Mouse (Mus musculus): ENCODE results near the gene Kmt2c. TPM values are rescaled to one million over a fixed set of nuclear protein-coding genes. Genes with fewer than 3 reads are reported as not detected.

Gene Kmt2c
- total RNA-seq (2021), result 10 to 100 TPM; 55.0 to 78.4 TPM

- peak; percentile 77 to 81 for DNase-seq (ENCODE audit: low spot score in 2 of 2)
Measured at GRCm38 (mm10) chr5:25498346-25498820, at the start of gene Kmt2c. Kmt2c (minus strand) TSS chr5:25498783.

GRCm38 (mm10) chr5:25546912-25547311 is 48.3 kb upstream of the Kmt2c start:
- intact Hi-C loops (cut with DNase I), result no loop called here
- no peak for DNase-seq (ENCODE audit: low spot score in 2 of 2)

More at GRCm38 (mm10) chr5:25498346-25498820, at the start of gene Kmt2c:
- intact Hi-C loops (cut with DNase I), result loop anchor here (2.0 to 10.0 kb wide), 5 partner anchors 61 to 336 kb away; no protein-coding TSS in a partner anchor

GRCm38 (mm10) chr5:25544566-25544965 is 46.0 kb upstream of the Kmt2c start:
- no peak for DNase-seq (ENCODE audit: low spot score in 2 of 2)
- intact Hi-C loops (cut with DNase I), result no loop called here

GRCm38 (mm10) chr5:25544061-25544460 is 45.5 kb upstream of the Kmt2c start:
- no peak for DNase-seq (ENCODE audit: low spot score in 2 of 2)
- intact Hi-C loops (cut with DNase I), result no loop called here

- DNase-seq (ENCODE audit: low spot score in 2 of 2), result no peak
- intact Hi-C loops (cut with DNase I), result no loop called here
Measured at GRCm38 (mm10) chr5:25541661-25542060, 43.1 kb upstream of the Kmt2c start.

- intact Hi-C loops (cut with DNase I), result no loop called here
- no peak for DNase-seq (ENCODE audit: low spot score in 2 of 2)
Measured at GRCm38 (mm10) chr5:25540921-25541320, 42.3 kb upstream of the Kmt2c start.

GRCm38 (mm10) chr5:25540412-25540811 is 41.8 kb upstream of the Kmt2c start:
- intact Hi-C loops (cut with DNase I), result no loop called here
- no peak for DNase-seq (ENCODE audit: low spot score in 2 of 2)

GRCm38 (mm10) chr5:25536921-25537409 is 38.4 kb upstream of the Kmt2c start:
- intact Hi-C loops (cut with DNase I), result no loop called here

GRCm38 (mm10) chr5:25536451-25536850 is 37.9 kb upstream of the Kmt2c start:
- DNase-seq (ENCODE audit: low spot score in 2 of 2), result no peak
- intact Hi-C loops (cut with DNase I), result no loop called here

More at GRCm38 (mm10) chr5:25536921-25537409, 38.4 kb upstream of the Kmt2c start:
- DNase-seq (ENCODE audit: low spot score in 2 of 2), result no peak

GRCm38 (mm10) chr5:25535566-25535965 is 37.0 kb upstream of the Kmt2c start:
- no peak for DNase-seq (ENCODE audit: low spot score in 2 of 2)
- intact Hi-C loops (cut with DNase I), result no loop called here

GRCm38 (mm10) chr5:25533298-25533697 is 34.7 kb upstream of the Kmt2c start:
- intact Hi-C loops (cut with DNase I), result no loop called here
- no peak for DNase-seq (ENCODE audit: low spot score in 2 of 2)

- intact Hi-C loops (cut with DNase I), result no loop called here
- no peak for DNase-seq (ENCODE audit: low spot score in 2 of 2)
Measured at GRCm38 (mm10) chr5:25532256-25533147, 33.9 kb upstream of the Kmt2c start.

GRCm38 (mm10) chr5:25530629-25531028 is 32.0 kb upstream of the Kmt2c start:
- no peak for DNase-seq (ENCODE audit: low spot score in 2 of 2)
- intact Hi-C loops (cut with DNase I), result no loop called here

GRCm38 (mm10) chr5:25529529-25530421 is 31.2 kb upstream of the Kmt2c start:
- intact Hi-C loops (cut with DNase I), result loop anchor here (1.0 to 5.0 kb wide), 2 partner anchors 30 to 102 kb away; no protein-coding TSS in a partner anchor
- DNase-seq (ENCODE audit: low spot score in 2 of 2), result peak; percentile 100

GRCm38 (mm10) chr5:25528851-25529528 is 30.4 kb upstream of the Kmt2c start:
- peak in 1 of 2 experiments; percentile 10 for DNase-seq (ENCODE audit: low spot score in 2 of 2)
- intact Hi-C loops (cut with DNase I), result loop anchor here (1.0 to 5.0 kb wide), 2 partner anchors 30 to 102 kb away; no protein-coding TSS in a partner anchor

GRCm38 (mm10) chr5:25527971-25528370 is 29.4 kb upstream of the Kmt2c start:
- no peak for DNase-seq (ENCODE audit: low spot score in 2 of 2)
- intact Hi-C loops (cut with DNase I), result loop anchor here (5.0 kb wide), 1 partner anchor 101 kb away; no protein-coding TSS in a partner anchor

- intact Hi-C loops (cut with DNase I), result loop anchor here (5.0 kb wide), 1 partner anchor 100 kb away; no protein-coding TSS in a partner anchor
- no peak for DNase-seq (ENCODE audit: low spot score in 2 of 2)
Measured at GRCm38 (mm10) chr5:25526926-25527325, 28.3 kb upstream of the Kmt2c start.

GRCm38 (mm10) chr5:25526116-25526515 is 27.5 kb upstream of the Kmt2c start:
- intact Hi-C loops (cut with DNase I), result loop anchor here (5.0 kb wide), 1 partner anchor 99 kb away; no protein-coding TSS in a partner anchor

GRCm38 (mm10) chr5:25521461-25521860 is 22.9 kb upstream of the Kmt2c start:
- intact Hi-C loops (cut with DNase I), result no loop called here
- no peak for DNase-seq (ENCODE audit: low spot score in 2 of 2)

More at GRCm38 (mm10) chr5:25526116-25526515, 27.5 kb upstream of the Kmt2c start:
- DNase-seq (ENCODE audit: low spot score in 2 of 2), result no peak
